Comparison of ENCODE assay signal across 8 mouse cellular contexts in the genomic region with DNA sequence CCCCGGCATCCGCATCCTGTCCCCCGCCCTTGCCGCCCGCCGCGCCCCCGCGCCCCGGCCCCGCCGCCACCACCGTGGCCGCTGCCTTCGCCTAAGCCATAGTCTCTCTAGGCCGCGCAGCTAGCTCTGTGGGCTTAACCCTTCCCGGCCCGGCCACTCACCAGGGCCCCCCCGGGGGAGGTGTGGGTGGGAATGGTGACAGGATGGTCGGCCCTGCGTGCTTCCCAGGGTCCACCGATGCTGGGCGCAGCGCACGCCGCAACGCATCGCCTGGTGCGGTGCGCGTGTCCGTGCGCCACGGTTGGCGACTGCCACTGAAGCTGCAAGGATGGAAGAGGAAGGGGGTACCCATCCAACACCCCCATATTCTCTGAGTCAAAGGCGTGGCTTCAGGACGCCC. TPM values are rescaled to one million over a fixed set of nuclear protein-coding genes. Genes with fewer than 3 reads are reported as not detected.
DNase-seq lines count a peak whose midpoint lies in the region; ATAC-seq and TF ChIP-seq lines count a peak whose summit lies in the region.

A gene (minus strand): TSS at position 220 of the 400 bp plus-strand sequence.

- peak within 1 kb of the TSS; percentile 85 for H3K4me2 ChIP-seq in intestine, embryonic 15.5 days (replicated peaks)
- peak within 1 kb of the TSS; percentile 96 for H3K4me2 ChIP-seq in midbrain, postnatal 0 days (ENCODE audit: low read depth, low read length, poor library complexity, severe bottlenecking)

- H3K36me3 ChIP-seq in forebrain, embryonic 10.5 days (replicated peaks), result peaks cover 23% of the 10 kb centered on the region
- H3K36me3 ChIP-seq in intestine, embryonic 15.5 days, result no peaks in the 10 kb centered on the region
- H3K36me3 ChIP-seq in midbrain, postnatal 0 days (ENCODE audit: insufficient read depth, low read length), result 0 out of 2 replicates have a peak, but pooled peaks cover 3% of the 10 kb centered on the region

- H3K27ac ChIP-seq in layer of hippocampus, adult 2 months, result peak within 1 kb of the TSS; percentile 73; the same call in 1 of the 2 replicates
- peak within 1 kb of the TSS; percentile 9; the same call in 1 of the 2 replicates for H3K27ac ChIP-seq in forebrain, embryonic 10.5 days
- no peak within 1 kb of the TSS for H3K27ac ChIP-seq in intestine, embryonic 15.5 days
- no peak within 1 kb of the TSS for H3K27ac ChIP-seq in midbrain, postnatal 0 days (ENCODE audit: low read depth, low read length)

- 0 out of 2 replicates have a peak, but pooled peaks have one; percentile 7 for ATAC-seq in intestine, embryonic 15.5 days
- peak; percentile 52 for ATAC-seq in midbrain, postnatal 0 days (ENCODE audit: low FRiP score)

- H3K9ac ChIP-seq in intestine, embryonic 15.5 days, result peak within 1 kb of the TSS; percentile 42
- H3K9ac ChIP-seq in midbrain, postnatal 0 days (replicated peaks; ENCODE audit: low read length, poor library complexity, severe bottlenecking), result peak within 1 kb of the TSS; percentile 75

- TF ChIP-seq CTCF in layer of hippocampus, adult 2 months (conservative IDR thresholded peaks at IDR 0.05), result no peak
- TF ChIP-seq CTCF in midbrain, postnatal 0 days (IDR thresholded peaks at IDR 0.05), result peak; percentile 4; the same call in 1 of the 2 replicates

- no peak for DNase-seq in layer of hippocampus, adult 2 months (ENCODE audit: low spot score in 2 of 2)
- DNase-seq in layer of hippocampus, postnatal 36 days, result no peak
- DNase-seq in forebrain, embryonic 10.5 days (ENCODE audit: extremely low spot score, low spot score), result no peak
- DNase-seq in midbrain, postnatal 0 days (ENCODE audit: low spot score), result peak; percentile 40
- DNase-seq in cerebellum, adult 9-10 months, result no peak
- DNase-seq in layer of hippocampus, adult 9-11 months, result no peak
- no peak for DNase-seq in adrenal gland, adult (ENCODE audit: inconsistent age in 2 of 2, low spot score in 1 of 2)

- WGBS in forebrain, embryonic 10.5 days, result 3% methylated on average over 34 of the region's 38 CpGs
- 7% methylated on average over 25 of the region's 38 CpGs for WGBS in intestine, embryonic 15.5 days
- 3% methylated on average over 27 of the region's 38 CpGs for WGBS in midbrain, postnatal 0 days

- H3K4me3 ChIP-seq in layer of hippocampus, adult 2 months, result peak within 1 kb of the TSS; percentile 64
- H3K4me3 ChIP-seq in forebrain, embryonic 10.5 days, result peak within 1 kb of the TSS; percentile 49
- peak within 1 kb of the TSS; percentile 45 for H3K4me3 ChIP-seq in intestine, embryonic 15.5 days (replicated peaks)
- peak within 1 kb of the TSS; percentile 59 for H3K4me3 ChIP-seq in midbrain, postnatal 0 days (ENCODE audit: low read depth, low read length)

- peaks cover 68% of the 10 kb centered on the region for H3K27me3 ChIP-seq in forebrain, embryonic 10.5 days (ENCODE audit: poor library complexity, severe bottlenecking)
- peaks cover 57% of the 10 kb centered on the region for H3K27me3 ChIP-seq in intestine, embryonic 15.5 days (replicated peaks)
- H3K27me3 ChIP-seq in midbrain, postnatal 0 days (ENCODE audit: insufficient read depth, low read length), result peaks cover 14% of the 10 kb centered on the region

- H3K4me1 ChIP-seq in forebrain, embryonic 10.5 days, result peaks cover 20% of the 10 kb centered on the region
- peaks cover 16% of the 10 kb centered on the region for H3K4me1 ChIP-seq in intestine, embryonic 15.5 days (replicated peaks)
- H3K4me1 ChIP-seq in midbrain, postnatal 0 days (ENCODE audit: insufficient read depth, low read length), result peaks cover 4% of the 10 kb centered on the region; the same call in 1 of the 2 replicates

- no peaks in the 10 kb centered on the region; the same call in 1 of the 2 replicates for H3K9me3 ChIP-seq in forebrain, embryonic 10.5 days
- no peaks in the 10 kb centered on the region for H3K9me3 ChIP-seq in intestine, embryonic 15.5 days
- H3K9me3 ChIP-seq in midbrain, postnatal 0 days (ENCODE audit: low read length), result no peaks in the 10 kb centered on the region

RNA-seq across cellular contexts. Expression of the gene that starts here (rescaled TPM):
- 1 to 10 TPM; 3.5 to 4.8 TPM for total RNA-seq in layer of hippocampus, adult 2 months (2021)
- 1 to 10 TPM; 4.7 to 4.8 TPM for total RNA-seq in layer of hippocampus, postnatal 36 days (2021)
- not detected in 2 replicates for polyA plus RNA-seq in forebrain, embryonic 10.5 days (2016; fragmentation: Nextera tagmentation; extraction: Ambion mirVana)
- polyA plus RNA-seq in intestine, embryonic 15.5 days (2015; fragmentation: Nextera tagmentation; extraction: Ambion mirVana), result 0.05 and 0.06 TPM in 2 replicates
- total RNA-seq in midbrain, postnatal 0 days (2014; rRNA removed), result 27.5 and 31.3 TPM in 2 replicates
- 0.62 and 0.81 TPM in 2 replicates for polyA plus RNA-seq in midbrain, postnatal 0 days (2015; fragmentation: Nextera tagmentation; extraction: Ambion mirVana)

Comparison
In these comparisons a context has a peak if more than half of its experiments do, and no peak if none do; other contexts are left out.
1. Peak in ATAC-seq, H3K4me3 ChIP-seq, H3K9ac ChIP-seq and H3K4me2 ChIP-seq in intestine, embryonic 15.5 days; RNA of the gene not detected or under 1 TPM.
2. H3K27ac ChIP-seq: peak in layer of hippocampus, adult 2 months (single experiment) and forebrain, embryonic 10.5 days (single experiment); none in intestine, embryonic 15.5 days (single experiment) and midbrain, postnatal 0 days (single experiment).
3. Peak in every context shown above with its lines, with median percentiles within 50 percentile points of each other: H3K4me3 ChIP-seq.